Mouse (Mus musculus): ENCODE data around the gene Podxl.

DNA sequence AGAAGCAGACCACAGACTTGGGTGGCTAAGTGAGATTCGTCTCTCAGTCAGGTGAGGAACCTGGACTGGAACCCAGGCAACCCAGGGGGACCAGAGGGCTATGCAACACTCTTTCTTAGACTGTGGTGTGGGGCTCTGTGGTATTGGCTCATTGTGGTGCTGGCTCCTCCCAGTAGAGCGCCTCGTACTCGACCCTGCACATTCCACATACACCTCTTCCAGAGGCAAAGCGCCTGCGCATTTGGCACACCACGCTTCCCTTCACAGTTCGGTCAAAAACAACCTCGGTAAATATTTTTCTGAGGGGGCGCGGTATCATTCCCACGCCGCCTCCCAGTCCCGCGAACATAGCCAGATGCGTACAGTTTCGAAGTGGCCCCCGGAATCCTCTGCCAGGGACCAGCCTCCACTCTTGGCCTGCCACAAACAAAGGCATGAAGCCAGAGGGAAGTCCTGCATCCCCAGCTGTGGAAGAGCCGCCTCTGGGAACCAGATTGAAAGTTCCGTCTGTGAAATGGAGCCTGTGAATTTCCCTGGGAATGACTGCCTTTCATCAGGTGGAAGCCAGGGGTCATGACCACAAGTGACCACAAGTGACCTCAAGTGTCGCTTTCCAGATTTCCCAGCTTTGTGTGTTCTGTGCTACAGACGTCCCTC, 12.8 kb downstream of the Podxl start:
- TF ChIP-seq POLR2A (IDR thresholded peaks at IDR 0.05; ENCODE audit: insufficient read length, low read depth) (no peak), E2F4 (IDR thresholded peaks at IDR 0.05; ENCODE audit: insufficient read depth) (no peak), MAX (IDR thresholded peaks at IDR 0.05; ENCODE audit: low read depth) (no peak), TCF12 (IDR thresholded peaks at IDR 0.05; ENCODE audit: insufficient read depth, poor library complexity, severe bottlenecking) (no peak), CEBPB (IDR thresholded peaks at IDR 0.05; ENCODE audit: insufficient read depth, poor library complexity, severe bottlenecking) (no peak), MYOD1 (IDR thresholded peaks at IDR 0.05; ENCODE audit: control insufficient read depth in 1 of 3, insufficient read length in 2 of 3, low read depth in 2 of 3) (no peak), USF1 (IDR thresholded peaks at IDR 0.05; ENCODE audit: low read depth) (no peak), SRF (IDR thresholded peaks at IDR 0.05; ENCODE audit: control insufficient read depth, insufficient read length, low read depth) (no peak), TCF3 (IDR thresholded peaks at IDR 0.05; ENCODE audit: insufficient read length, low read depth) (no peak), MYOG (IDR thresholded peaks at IDR 0.05; ENCODE audit: control insufficient read depth in 1 of 3, insufficient read depth in 1 of 3, insufficient read length in 2 of 3, low read depth in 2 of 3) (no peak), POLR2AphosphoS2 (IDR thresholded peaks at IDR 0.05; ENCODE audit: insufficient read length, low read depth) (no peak)
